8 mouse cellular contexts compared by ENCODE assay signal in genomic region chr16:18387704-18388582, GRCm38 (mm10). TPM values are rescaled to one million over a fixed set of nuclear protein-coding genes. Genes with fewer than 3 reads are reported as not detected.
DNase-seq lines count a peak whose midpoint lies in the region; ATAC-seq and TF ChIP-seq lines count a peak whose summit lies in the region.

No protein-coding gene starts in this region.

- intact Hi-C loops in left cerebral cortex, postnatal 14 days (cut with DNase I), result no loop called here

- no peak for ATAC-seq in forebrain, embryonic 11.5 days (replicated peaks; ENCODE audit: low FRiP score)
- no peak for ATAC-seq in kidney, postnatal 0 days (replicated peaks; ENCODE audit: low FRiP score, low read depth)
- ATAC-seq in neural tube, embryonic 13.5 days (ENCODE audit: low read depth), result no peak

- no peaks in the 10 kb centered on the region for H3K27me3 ChIP-seq in forebrain, embryonic 11.5 days (ENCODE audit: control insufficient read depth, insufficient read depth, low read length)
- no peaks in the 10 kb centered on the region for H3K27me3 ChIP-seq in kidney, postnatal 0 days (ENCODE audit: insufficient read depth, low read length)
- H3K27me3 ChIP-seq in neural tube, embryonic 13.5 days, result no peaks in the 10 kb centered on the region

- no peak overlapping the region for H3K4me3 ChIP-seq in forebrain, embryonic 11.5 days (ENCODE audit: low read depth, low read length)
- no peak overlapping the region for H3K4me3 ChIP-seq in kidney, postnatal 0 days (replicated peaks; ENCODE audit: low read depth, low read length)
- H3K4me3 ChIP-seq in neural tube, embryonic 13.5 days, result no peak overlapping the region

- H3K36me3 ChIP-seq in forebrain, embryonic 11.5 days (ENCODE audit: control insufficient read depth, insufficient read depth, low read length), result no peaks in the 10 kb centered on the region
- no peaks in the 10 kb centered on the region for H3K36me3 ChIP-seq in kidney, postnatal 0 days (ENCODE audit: insufficient read depth, low read length)
- no peaks in the 10 kb centered on the region for H3K36me3 ChIP-seq in neural tube, embryonic 13.5 days

- H3K9ac ChIP-seq in forebrain, embryonic 11.5 days (ENCODE audit: low read length), result no peak overlapping the region
- no peak overlapping the region for H3K9ac ChIP-seq in kidney, postnatal 0 days (ENCODE audit: low read depth, low read length)
- H3K9ac ChIP-seq in neural tube, embryonic 13.5 days, result peak overlapping the region; percentile 46

- WGBS in forebrain, embryonic 11.5 days, result 52% methylated on average over 6 of the region's 7 CpGs
- WGBS in kidney, postnatal 0 days, result 50% methylated on average over 6 of the region's 7 CpGs
- 40% methylated on average over 6 of the region's 7 CpGs for WGBS in neural tube, embryonic 13.5 days

- DNase-seq in left cerebral cortex, postnatal 14 days (ENCODE audit: low spot score in 2 of 2), result peak; percentile 6 to 14
- DNase-seq in left cerebral cortex, adult 9 months (ENCODE audit: low spot score in 2 of 2), result no peak
- peak; percentile 49 for DNase-seq in forebrain, embryonic 11.5 days (ENCODE audit: low spot score)
- no peak for DNase-seq in kidney, postnatal 0 days (ENCODE audit: low spot score)
- no peak for DNase-seq in spleen, adult 12 weeks (ENCODE audit: low spot score)
- DNase-seq in frontal cortex, postnatal 25 days (ENCODE audit: low spot score in 2 of 2), result no peak
- no peak for DNase-seq in T-cell, adult 2 months (ENCODE audit: low spot score)

- no peaks in the 10 kb centered on the region for H3K9me3 ChIP-seq in forebrain, embryonic 11.5 days (ENCODE audit: control insufficient read depth, low read length)
- H3K9me3 ChIP-seq in kidney, postnatal 0 days (replicated peaks; ENCODE audit: low read length), result no peaks in the 10 kb centered on the region
- H3K9me3 ChIP-seq in neural tube, embryonic 13.5 days, result no peaks in the 10 kb centered on the region

- no peak for TF ChIP-seq CTCF in kidney, postnatal 0 days (IDR thresholded peaks at IDR 0.05; ENCODE audit: low read depth)

- no peak overlapping the region for H3K27ac ChIP-seq in forebrain, embryonic 11.5 days (ENCODE audit: low read depth, low read length)
- peak overlapping the region; percentile 38 for H3K27ac ChIP-seq in kidney, postnatal 0 days
- H3K27ac ChIP-seq in neural tube, embryonic 13.5 days (replicated peaks), result peak overlapping the region; percentile 81

- H3K4me1 ChIP-seq in forebrain, embryonic 11.5 days (replicated peaks; ENCODE audit: control insufficient read depth, insufficient read depth, low read length), result peaks cover 24% of the 10 kb centered on the region
- H3K4me1 ChIP-seq in kidney, postnatal 0 days (replicated peaks; ENCODE audit: insufficient read depth, low read length), result peaks cover 26% of the 10 kb centered on the region
- H3K4me1 ChIP-seq in neural tube, embryonic 13.5 days (replicated peaks), result peaks cover 92% of the 10 kb centered on the region

- H3K4me2 ChIP-seq in forebrain, embryonic 11.5 days (ENCODE audit: low read depth, low read length, severe bottlenecking), result no peak overlapping the region
- H3K4me2 ChIP-seq in kidney, postnatal 0 days (ENCODE audit: low read length), result no peak overlapping the region
- no peak overlapping the region for H3K4me2 ChIP-seq in neural tube, embryonic 13.5 days

RNA-seq across cellular contexts. Expression of gene Txnrd2, which starts 38.2 kb away (rescaled TPM):
- total RNA-seq in left cerebral cortex, postnatal 14 days (2021), result 10 to 100 TPM; 18.9 to 25.2 TPM
- 24.8 and 26.7 TPM in 2 replicates for polyA plus RNA-seq in forebrain, embryonic 11.5 days (2014; fragmentation: Nextera tagmentation; extraction: Ambion mirVana)
- polyA plus RNA-seq in kidney, postnatal 0 days (2015; fragmentation: Nextera tagmentation; extraction: Ambion mirVana), result 29.8 and 30.6 TPM in 2 replicates
- polyA plus RNA-seq in neural tube, embryonic 13.5 days (2015; fragmentation: Nextera tagmentation; extraction: Ambion mirVana), result 20.3 and 22.8 TPM in 2 replicates

RNA-seq across cellular contexts. Expression of gene Comt, which starts 38.7 kb away (rescaled TPM):
- total RNA-seq in left cerebral cortex, postnatal 14 days (2021), result 10 to 100 TPM; 74.2 to 80.8 TPM
- polyA plus RNA-seq in forebrain, embryonic 11.5 days (2014; fragmentation: Nextera tagmentation; extraction: Ambion mirVana), result 53.6 and 55.2 TPM in 2 replicates
- polyA plus RNA-seq in kidney, postnatal 0 days (2015; fragmentation: Nextera tagmentation; extraction: Ambion mirVana), result 107 and 123 TPM in 2 replicates
- polyA plus RNA-seq in neural tube, embryonic 13.5 days (2015; fragmentation: Nextera tagmentation; extraction: Ambion mirVana), result 86.4 and 93.2 TPM in 2 replicates

RNA-seq across cellular contexts. Expression of gene Arvcf, which starts 40.0 kb away (rescaled TPM):
- total RNA-seq in left cerebral cortex, postnatal 14 days (2021), result 10 to 100 TPM; 41.4 to 42.3 TPM
- 99.4 and 103 TPM in 2 replicates for polyA plus RNA-seq in forebrain, embryonic 11.5 days (2014; fragmentation: Nextera tagmentation; extraction: Ambion mirVana)
- polyA plus RNA-seq in kidney, postnatal 0 days (2015; fragmentation: Nextera tagmentation; extraction: Ambion mirVana), result 20.0 and 20.6 TPM in 2 replicates
- polyA plus RNA-seq in neural tube, embryonic 13.5 days (2015; fragmentation: Nextera tagmentation; extraction: Ambion mirVana), result 85.2 and 93.6 TPM in 2 replicates

RNA-seq across cellular contexts. Expression of gene Tango2, which starts 40.0 kb away (rescaled TPM):
- 100 to 1,000 TPM; 122 to 135 TPM for total RNA-seq in left cerebral cortex, postnatal 14 days (2021)
- 39.1 and 40.4 TPM in 2 replicates for polyA plus RNA-seq in forebrain, embryonic 11.5 days (2014; fragmentation: Nextera tagmentation; extraction: Ambion mirVana)
- 28.3 and 31.6 TPM in 2 replicates for polyA plus RNA-seq in kidney, postnatal 0 days (2015; fragmentation: Nextera tagmentation; extraction: Ambion mirVana)
- polyA plus RNA-seq in neural tube, embryonic 13.5 days (2015; fragmentation: Nextera tagmentation; extraction: Ambion mirVana), result 74.0 and 79.5 TPM in 2 replicates

Comparison
In these comparisons a context has a peak if more than half of its experiments do, and no peak if none do; other contexts are left out.
1. DNase-seq: peak in left cerebral cortex, postnatal 14 days (2 of 2) and forebrain, embryonic 11.5 days (single experiment); none in left cerebral cortex, adult 9 months (0 of 2), kidney, postnatal 0 days (single experiment), spleen, adult 12 weeks (single experiment), frontal cortex, postnatal 25 days (0 of 2) and T-cell, adult 2 months (single experiment).